Mouse (Mus musculus): Measurements from ENCODE around the gene Zfp874a. TPM values are rescaled to one million over a fixed set of nuclear protein-coding genes. Genes with fewer than 3 reads are reported as not detected.
"Not testable (repeated sequence)": the region's sequence is repeated elsewhere in the genome, so short reads cannot be mapped to it uniquely, and the experiment has no call there.

The Zfp874a gene
- polyA plus RNA-seq, 1 experiment, result not detected

DNA sequence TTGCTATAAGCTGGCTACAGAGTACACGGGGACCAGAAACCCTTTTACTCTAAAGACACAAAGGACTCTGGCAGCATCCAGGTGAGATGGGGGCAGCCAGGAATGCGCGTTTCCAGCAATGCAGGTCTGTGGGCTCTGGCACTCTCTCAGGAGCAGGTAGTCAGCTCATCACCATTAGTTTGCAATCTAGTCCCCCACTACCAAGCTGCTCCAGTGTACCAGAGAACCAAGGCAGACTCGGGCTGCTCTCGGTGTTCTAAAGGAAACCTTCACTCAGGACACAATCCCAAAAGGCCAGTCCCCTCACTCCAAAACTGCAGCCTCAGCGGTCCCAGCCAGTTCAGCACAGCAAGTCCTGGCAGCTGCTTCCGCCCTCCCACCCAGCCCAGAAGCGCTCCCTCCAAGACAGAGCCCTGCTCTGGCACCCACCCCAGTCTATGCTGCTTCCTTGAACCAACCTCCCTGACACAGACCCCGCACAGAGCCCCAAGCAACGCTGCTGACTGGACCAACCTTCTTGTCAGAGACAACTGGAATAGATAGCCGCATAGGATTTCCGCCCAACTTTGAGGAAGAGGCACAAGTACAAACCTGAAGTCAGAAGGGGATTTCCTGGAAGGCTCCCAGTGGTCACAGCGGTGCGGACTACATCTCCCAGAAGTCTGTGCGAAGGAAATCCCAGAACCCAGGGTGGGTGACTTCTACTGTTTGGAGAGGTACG is 52.1 kb downstream of the Zfp874a start, which contains the start of gene Zfp429:
Gene Zfp429, minus strand, starts transcription at position 637 of the 721 bp plus-strand sequence.
- H3K4me1 ChIP-seq (ENCODE audit: control insufficient read depth, insufficient read depth, low read length); H3K27ac ChIP-seq (ENCODE audit: insufficient read depth, low read depth, low read length): not testable (repeated sequence)
- TF ChIP-seq POLR2A (IDR thresholded peaks at IDR 0.05; ENCODE audit: insufficient read depth, low read depth, low read length), result 0 out of 2 replicates have a peak, but pooled peaks have one; percentile 23
- peak within 1 kb of the TSS; percentile 99 for H3K4me3 ChIP-seq (ENCODE audit: insufficient read depth, low read depth, low read length)
- 2% methylated on average over 16 of the region's 16 CpGs for WGBS

DNA sequence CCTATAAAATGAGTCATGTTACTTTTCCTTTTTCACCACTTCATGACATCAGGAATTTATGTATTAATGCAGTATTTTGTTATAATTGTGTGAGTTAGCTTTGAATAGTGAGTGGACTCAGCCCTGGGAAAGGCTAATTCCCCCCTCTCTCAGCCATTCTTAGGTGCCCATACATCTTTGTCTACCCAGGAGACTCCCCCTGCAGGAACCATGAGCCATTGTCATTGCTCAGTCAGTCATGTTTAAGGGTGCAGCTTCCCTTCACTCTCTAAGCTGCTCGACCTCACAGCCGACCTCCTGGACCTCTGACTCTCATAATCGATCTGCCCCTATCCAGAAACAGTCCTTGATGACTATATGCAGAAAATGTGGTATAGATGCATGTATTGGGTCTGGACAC is 75.2 kb downstream of the Zfp874a start:
- WGBS, result 57% methylated on average over 3 of the region's 3 CpGs
- not testable (repeated sequence) for H3K4me1 ChIP-seq (ENCODE audit: control insufficient read depth, insufficient read depth, low read length); H3K27ac ChIP-seq (ENCODE audit: insufficient read depth, low read depth, low read length); H3K4me3 ChIP-seq (ENCODE audit: insufficient read depth, low read depth, low read length)

- H3K4me3 ChIP-seq (ENCODE audit: insufficient read depth, low read depth, low read length), result peak within 1 kb of the TSS; percentile 42
- WGBS, result 17% methylated on average over 13 of the region's 15 CpGs
- not testable (repeated sequence) for H3K27ac ChIP-seq (ENCODE audit: insufficient read depth, low read depth, low read length); H3K4me1 ChIP-seq (ENCODE audit: control insufficient read depth, insufficient read depth, low read length)
Measured at GRCm38 (mm10) chr13:67375050-67375911, 76.1 kb downstream of the Zfp874a start, which contains the start of the genes Gm28041 and Zfp456. TSS of gene Gm28041 (minus strand) at chr13:67375733. TSS of gene Zfp456 (minus strand) at chr13:67375810.

Other genes starting within 250 kb of the Zfp874a start
- not detected in 2 replicates for gene Zfp458, start 173.2 kb downstream of the Zfp874a start, polyA plus RNA-seq (2012; ENCODE audit: insufficient read depth, insufficient read length, low replicate concordance, missing spikeins)
- gene Zfp457, start 145.1 kb downstream of the Zfp874a start, polyA plus RNA-seq (2012; ENCODE audit: insufficient read depth, insufficient read length, low replicate concordance, missing spikeins), result not detected in 2 replicates
- gene Zfp595, start 119.1 kb downstream of the Zfp874a start, polyA plus RNA-seq (2012; ENCODE audit: insufficient read depth, insufficient read length, low replicate concordance, missing spikeins), result not detected in 2 replicates
- gene Gm28044, start 91.1 kb downstream of the Zfp874a start, polyA plus RNA-seq (2012; ENCODE audit: insufficient read depth, insufficient read length, low replicate concordance, missing spikeins), result not detected in 2 replicates
- not detected in 2 replicates for gene Zfp953, start 91.0 kb downstream of the Zfp874a start, polyA plus RNA-seq (2012; ENCODE audit: insufficient read depth, insufficient read length, low replicate concordance, missing spikeins)
- not detected in 2 replicates for gene Gm28041, start 75.9 kb downstream of the Zfp874a start, polyA plus RNA-seq (2012; ENCODE audit: insufficient read depth, insufficient read length, low replicate concordance, missing spikeins)
- not detected in 2 replicates for gene Zfp456, start 75.8 kb downstream of the Zfp874a start, polyA plus RNA-seq (2012; ENCODE audit: insufficient read depth, insufficient read length, low replicate concordance, missing spikeins)
- not detected in 2 replicates for gene Zfp429, start 51.8 kb downstream of the Zfp874a start, polyA plus RNA-seq (2012; ENCODE audit: insufficient read depth, insufficient read length, low replicate concordance, missing spikeins)
- gene Zfp459, start 30.2 kb downstream of the Zfp874a start, polyA plus RNA-seq (2012; ENCODE audit: insufficient read depth, insufficient read length, low replicate concordance, missing spikeins), result not detected in 2 replicates
- 211 and 281 TPM in 2 replicates for gene Zfp874b, start 32.6 kb upstream of the Zfp874a start, polyA plus RNA-seq (2012; ENCODE audit: insufficient read depth, insufficient read length, low replicate concordance, missing spikeins)
- gene Zfp58, start 48.9 kb upstream of the Zfp874a start, polyA plus RNA-seq (2012; ENCODE audit: insufficient read depth, insufficient read length, low replicate concordance, missing spikeins), result not detected in 2 replicates
- not detected in 2 replicates for gene Gm26965, start 74.5 kb upstream of the Zfp874a start, polyA plus RNA-seq (2012; ENCODE audit: insufficient read depth, insufficient read length, low replicate concordance, missing spikeins)
- gene Zfp87, start 74.6 kb upstream of the Zfp874a start, polyA plus RNA-seq (2012; ENCODE audit: insufficient read depth, insufficient read length, low replicate concordance, missing spikeins), result not detected in 2 replicates
- gene Zfp748, start 102.2 kb upstream of the Zfp874a start, polyA plus RNA-seq (2012; ENCODE audit: insufficient read depth, insufficient read length, low replicate concordance, missing spikeins), result not detected in 2 replicates
- not detected in 2 replicates for gene Zfp729b, start 158.1 kb upstream of the Zfp874a start, polyA plus RNA-seq (2012; ENCODE audit: insufficient read depth, insufficient read length, low replicate concordance, missing spikeins)
- gene Gm49345, start 186.1 kb upstream of the Zfp874a start, polyA plus RNA-seq (2012; ENCODE audit: insufficient read depth, insufficient read length, low replicate concordance, missing spikeins), result not detected in 2 replicates
- gene Zfp729a, start 186.2 kb upstream of the Zfp874a start, polyA plus RNA-seq (2012; ENCODE audit: insufficient read depth, insufficient read length, low replicate concordance, missing spikeins), result not detected in 2 replicates
- gene Zfp738, start 235.4 kb upstream of the Zfp874a start, polyA plus RNA-seq (2012; ENCODE audit: insufficient read depth, insufficient read length, low replicate concordance, missing spikeins), result not detected in 2 replicates